Mouse (Mus musculus) embryo, embryonic 10 days (tissue): Measurements from ENCODE around the gene Asf1b.
"Not testable (repeated sequence)": the region's sequence is repeated elsewhere in the genome, so short reads cannot be mapped to it uniquely, and the experiment has no call there.

Source experiments
- DNase-seq: peaks from one replicate; pipeline ENCODE4 v3.0.0-alpha.2; 2015; ENCODE audit warnings: low spot score

Gene Asf1b

GRCm38 (mm10) chr8:83996567-83997505 is 41.5 kb downstream of the Asf1b start:
- DNase-seq, result peak; percentile 82

GRCm38 (mm10) chr8:83997511-83998141 is 42.3 kb downstream of the Asf1b start, which contains the start of gene Samd1:
TSS of gene Samd1 (plus strand) at chr8:83997672.
- peak; percentile 71 for DNase-seq

- DNase-seq, result peak; percentile 87
These were observed 43.1 kb downstream of the Asf1b start for GRCm38 (mm10) chr8:83998231-83999056.

GRCm38 (mm10) chr8:83999057-83999705 is 43.9 kb downstream of the Asf1b start:
- DNase-seq, result no peak

GRCm38 (mm10) chr8:83999825-84000224 is 44.5 kb downstream of the Asf1b start:
- no peak for DNase-seq

- no peak for DNase-seq
These were observed 46.1 kb downstream of the Asf1b start, which contains the start of gene 1700067K01Rik for GRCm38 (mm10) chr8:84001281-84002000. TSS of gene 1700067K01Rik (plus strand) at chr8:84001502.

- no peak for DNase-seq
These were observed 47.8 kb downstream of the Asf1b start for GRCm38 (mm10) chr8:84002957-84003611.

GRCm38 (mm10) chr8:84003612-84004246 is 48.4 kb downstream of the Asf1b start:
- no peak for DNase-seq

GRCm38 (mm10) chr8:84004533-84005201 is 49.4 kb downstream of the Asf1b start:
- DNase-seq, result peak; percentile 94

- not testable (repeated sequence) for DNase-seq
These were observed 50.2 kb downstream of the Asf1b start for GRCm38 (mm10) chr8:84005502-84005901.

- DNase-seq, result peak; percentile 73
These were observed 53.1 kb downstream of the Asf1b start for GRCm38 (mm10) chr8:84008362-84008761.

GRCm38 (mm10) chr8:84009876-84010275 is 54.6 kb downstream of the Asf1b start:
- DNase-seq, result peak; percentile 92

- DNase-seq, result peak; percentile 77
These were observed 55.6 kb downstream of the Asf1b start for GRCm38 (mm10) chr8:84010625-84011611.

GRCm38 (mm10) chr8:84011705-84012498 is 56.6 kb downstream of the Asf1b start, which contains the start of gene 2210011C24Rik:
TSS of gene 2210011C24Rik (minus strand) at chr8:84012171.
- no peak for DNase-seq

GRCm38 (mm10) chr8:84012499-84013165 is 57.3 kb downstream of the Asf1b start:
- peak; percentile 80 for DNase-seq

GRCm38 (mm10) chr8:84015833-84016232 is 60.5 kb downstream of the Asf1b start:
- no peak for DNase-seq
